Mouse (Mus musculus) embryo, embryonic 9.5 days (tissue): ENCODE measurements around the gene Lbx1.

Experiments used
- DNase-seq: peaks from one replicate; pipeline ENCODE4 v3.0.0-alpha.2; 2017; ENCODE audit errors: extremely low spot score

The Lbx1 gene

DNA sequence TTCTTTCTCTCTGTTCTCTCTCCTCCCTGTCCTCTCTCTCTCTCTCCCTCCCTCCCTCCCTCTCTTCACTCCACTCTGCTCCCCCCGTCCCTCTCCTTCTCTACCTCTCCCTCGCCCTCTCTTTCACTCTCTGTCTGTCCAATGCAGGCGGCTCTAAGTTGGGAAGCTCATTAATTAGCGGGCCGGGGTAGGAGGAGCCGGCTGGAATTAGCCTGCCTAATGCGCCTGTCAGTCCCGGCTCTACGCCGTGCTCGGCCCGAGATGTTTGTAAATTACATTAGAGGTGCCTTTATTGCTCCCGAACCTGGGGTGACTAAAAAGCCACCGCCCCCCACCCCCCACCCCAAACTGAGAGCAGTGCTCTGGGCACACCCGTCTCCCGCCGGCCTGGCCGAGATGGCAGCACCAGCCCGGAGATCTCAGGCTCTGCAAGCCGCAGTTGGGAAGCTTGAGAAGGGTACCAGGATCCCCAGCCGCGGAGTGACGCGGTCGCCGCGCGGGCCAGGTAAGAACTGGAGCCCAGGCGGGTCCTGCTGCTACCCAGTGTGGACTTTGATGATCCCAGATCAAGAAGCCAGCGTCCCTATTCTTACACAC lies at the start of gene Lbx1:
Gene Lbx1, minus strand, starts transcription at position 47 of the 597 bp plus-strand sequence.
- DNase-seq = peak; percentile 46

DNA sequence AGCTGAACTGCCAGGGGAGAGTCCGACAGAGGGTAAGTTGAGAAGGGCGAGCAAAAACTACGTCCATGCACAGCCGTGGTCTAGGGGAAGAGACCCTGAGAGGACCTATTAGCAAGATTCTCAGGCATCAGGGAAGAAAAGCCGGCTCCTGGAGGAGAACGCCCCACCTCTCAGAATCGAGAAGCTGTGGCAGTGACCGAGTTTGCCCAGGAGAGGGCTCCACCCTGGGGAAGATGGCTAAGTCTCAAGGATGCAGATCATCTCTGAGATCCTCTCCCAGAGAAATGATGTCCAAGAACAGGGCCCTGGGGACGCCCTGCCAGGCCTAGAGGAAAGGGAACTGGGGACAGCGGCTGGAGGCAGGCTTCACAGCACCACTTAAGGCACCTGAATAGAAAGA lies 47.7 kb upstream of the Lbx1 start:
- peak; percentile 71 for DNase-seq

- no peak for DNase-seq
Observed at GRCm38 (mm10) chr19:45276196-45276595, 40.6 kb upstream of the Lbx1 start.

DNA sequence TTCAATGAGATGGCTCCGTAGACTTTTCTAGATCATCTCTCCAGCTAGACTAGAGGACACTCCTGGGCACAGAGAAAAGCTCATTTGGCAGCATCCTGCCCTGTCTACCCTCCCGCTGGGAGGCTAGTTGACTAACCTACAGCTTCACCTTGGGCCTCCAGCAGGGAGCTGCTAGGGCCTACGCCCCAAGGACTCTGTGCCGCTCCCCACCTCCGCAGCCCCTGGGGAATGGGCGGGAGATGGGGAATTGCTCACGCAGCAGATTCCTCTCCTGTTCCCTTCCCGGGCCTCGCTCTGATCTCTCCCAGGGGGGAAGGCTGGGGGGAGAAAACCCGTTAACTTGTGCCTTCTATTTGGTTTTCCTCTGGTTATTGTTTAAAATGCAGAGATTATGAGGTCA lies 36.4 kb upstream of the Lbx1 start:
- no peak for DNase-seq

DNA sequence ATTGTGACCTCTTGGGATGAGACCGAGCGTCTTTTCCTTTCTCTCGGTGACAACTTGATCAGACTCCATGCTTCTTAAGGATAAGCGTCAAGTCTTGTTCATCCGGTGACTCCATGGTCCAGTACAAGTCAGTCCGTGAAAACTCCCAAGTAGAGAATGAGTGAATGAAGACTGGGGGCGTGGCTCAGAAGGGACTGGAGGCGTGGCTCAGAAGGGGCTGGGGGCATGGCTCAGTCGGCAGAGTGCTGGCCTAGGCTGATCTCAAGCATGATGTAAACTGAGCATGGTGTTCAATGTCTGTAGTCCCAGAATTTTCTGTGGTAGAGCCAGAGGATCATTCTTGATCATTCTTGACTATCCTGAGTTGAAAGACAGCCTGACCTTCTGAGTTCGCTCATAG lies 27.4 kb upstream of the Lbx1 start:
- DNase-seq = no peak

DNA sequence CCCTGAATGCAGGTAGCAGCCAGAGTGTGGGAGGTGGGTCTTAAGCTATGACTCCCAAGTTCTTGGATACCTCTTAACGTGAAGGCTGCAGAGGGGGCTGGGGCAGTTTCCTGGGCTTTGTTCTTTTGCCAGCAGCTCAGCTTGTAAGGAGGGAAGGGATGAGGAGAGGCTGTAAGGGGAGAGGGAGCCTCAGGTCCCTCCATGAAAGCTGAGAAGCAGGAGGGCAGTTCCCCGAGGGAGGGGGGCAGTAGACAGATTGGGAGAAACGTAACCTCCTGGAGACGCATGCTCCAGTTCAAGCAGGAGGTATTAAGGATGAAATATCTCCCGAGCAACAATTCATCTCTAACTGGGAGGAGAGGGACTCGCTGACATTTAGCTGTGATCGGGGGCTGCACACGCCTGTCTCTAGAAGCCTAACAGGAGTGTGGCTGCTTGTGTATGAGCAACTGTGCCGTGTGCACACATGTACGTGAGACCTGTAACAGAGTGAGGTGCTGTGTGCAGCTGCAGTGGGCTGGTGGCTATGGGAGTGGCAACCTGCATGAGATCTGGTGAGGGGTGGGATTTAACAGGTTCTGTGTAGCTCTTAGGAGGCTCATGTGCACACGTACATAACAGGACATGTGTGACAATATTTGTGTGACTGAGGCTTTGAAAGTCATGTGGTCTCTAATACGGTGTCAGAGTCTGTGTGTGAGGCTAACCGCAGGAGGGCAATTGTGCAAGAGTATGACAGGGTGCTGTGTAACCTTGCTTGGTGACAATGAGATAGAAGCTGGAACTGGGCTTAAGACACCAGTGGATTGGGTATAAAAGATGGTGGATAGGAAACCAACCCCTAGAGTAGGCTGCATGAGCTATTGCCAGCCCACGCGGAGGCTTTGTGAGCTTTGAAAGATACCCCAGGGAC lies 22.1 kb upstream of the Lbx1 start:
- DNase-seq = no peak

- DNase-seq = no peak
Observed at GRCm38 (mm10) chr19:45254806-45255205, 19.2 kb upstream of the Lbx1 start.

DNA sequence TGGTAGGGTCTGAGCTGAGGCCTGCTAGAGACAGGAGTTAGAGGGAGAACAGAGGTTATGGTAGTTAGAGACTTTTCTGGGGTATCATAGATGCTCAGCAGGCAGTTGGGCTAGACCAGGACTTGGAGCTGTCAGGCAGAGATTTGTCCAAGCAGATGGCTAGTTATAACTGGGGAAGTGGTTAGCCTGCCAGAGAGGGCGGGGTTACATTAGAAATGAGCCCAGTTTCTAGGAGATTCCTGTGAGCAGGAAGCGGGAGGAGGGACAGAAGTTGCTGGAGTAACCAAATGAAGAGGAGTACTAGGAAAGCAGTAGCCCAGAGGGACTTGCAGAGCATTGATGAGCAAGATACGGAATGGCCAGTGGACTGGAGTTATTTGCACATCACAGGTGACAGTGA lies 16.8 kb upstream of the Lbx1 start:
- DNase-seq = no peak

- no peak for DNase-seq
Observed at GRCm38 (mm10) chr19:45248691-45249090, 13.1 kb upstream of the Lbx1 start.

DNA sequence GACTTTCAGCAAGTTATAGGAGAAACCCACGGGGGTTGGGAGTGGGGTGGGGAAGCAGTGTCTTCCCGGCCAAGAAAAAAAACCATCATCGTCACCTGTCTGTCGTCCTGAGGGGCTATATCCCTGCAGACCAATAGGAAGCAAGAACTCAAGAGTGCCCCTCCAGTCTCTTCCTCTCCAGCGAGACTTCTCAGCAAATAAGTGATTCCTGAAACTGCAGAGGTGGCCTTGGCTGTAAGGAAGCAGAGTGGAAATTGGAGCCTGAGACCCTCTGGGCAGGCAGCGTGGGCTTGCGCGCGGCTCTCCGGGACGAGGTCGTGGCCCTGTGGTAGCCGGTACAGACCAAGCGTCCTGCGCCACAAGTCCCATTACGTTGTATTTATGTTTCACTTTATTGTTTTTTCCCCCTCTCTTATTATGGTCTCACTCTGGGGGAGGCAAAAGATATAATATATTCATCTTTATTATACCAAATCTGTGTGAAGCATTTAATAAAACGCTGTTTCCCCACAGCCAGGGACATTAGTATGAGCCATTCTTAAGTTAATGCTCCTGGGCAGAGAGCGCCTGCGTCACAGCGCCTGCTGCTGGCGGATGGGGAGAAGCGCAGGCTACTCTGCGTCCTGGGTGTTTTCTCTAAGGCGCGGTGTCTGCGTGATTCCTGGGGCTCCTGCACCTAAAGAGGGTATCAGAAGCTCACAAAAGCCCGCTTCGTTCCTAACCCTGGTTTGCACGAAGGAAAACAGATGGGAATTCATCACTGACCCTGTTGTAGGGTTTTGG lies 8.5 kb upstream of the Lbx1 start:
- DNase-seq = peak; percentile 58

GRCm38 (mm10) chr19:45243264-45243602 lies 7.6 kb upstream of the Lbx1 start:
- DNase-seq = peak; percentile 9

- DNase-seq = peak; percentile 50
Observed at GRCm38 (mm10) chr19:45242348-45243263, 7.0 kb upstream of the Lbx1 start.

GRCm38 (mm10) chr19:45242017-45242347 lies 6.4 kb upstream of the Lbx1 start:
- DNase-seq = peak; percentile 17

DNA sequence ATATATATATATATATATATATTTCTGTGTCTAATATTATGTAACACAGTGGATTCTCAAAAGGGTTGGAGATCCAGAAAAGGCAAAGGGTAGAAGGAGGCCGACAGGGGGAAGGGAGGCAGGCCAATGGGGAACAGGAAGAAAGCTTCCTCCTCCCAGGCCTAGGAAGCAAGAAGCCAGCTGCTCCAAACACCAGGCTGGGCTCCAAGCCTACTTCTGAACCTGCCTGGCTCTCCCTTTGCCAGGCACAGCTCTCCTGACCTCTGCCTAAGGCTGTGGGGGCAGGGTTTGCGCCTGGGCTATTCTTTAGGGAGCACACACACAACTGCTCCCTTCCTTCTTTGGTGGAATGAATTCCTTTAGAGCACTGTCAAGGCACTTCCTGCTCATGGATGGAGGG lies 4.4 kb upstream of the Lbx1 start:
- DNase-seq = no peak

GRCm38 (mm10) chr19:45239191-45239590 lies 3.6 kb upstream of the Lbx1 start:
- DNase-seq = no peak

DNA sequence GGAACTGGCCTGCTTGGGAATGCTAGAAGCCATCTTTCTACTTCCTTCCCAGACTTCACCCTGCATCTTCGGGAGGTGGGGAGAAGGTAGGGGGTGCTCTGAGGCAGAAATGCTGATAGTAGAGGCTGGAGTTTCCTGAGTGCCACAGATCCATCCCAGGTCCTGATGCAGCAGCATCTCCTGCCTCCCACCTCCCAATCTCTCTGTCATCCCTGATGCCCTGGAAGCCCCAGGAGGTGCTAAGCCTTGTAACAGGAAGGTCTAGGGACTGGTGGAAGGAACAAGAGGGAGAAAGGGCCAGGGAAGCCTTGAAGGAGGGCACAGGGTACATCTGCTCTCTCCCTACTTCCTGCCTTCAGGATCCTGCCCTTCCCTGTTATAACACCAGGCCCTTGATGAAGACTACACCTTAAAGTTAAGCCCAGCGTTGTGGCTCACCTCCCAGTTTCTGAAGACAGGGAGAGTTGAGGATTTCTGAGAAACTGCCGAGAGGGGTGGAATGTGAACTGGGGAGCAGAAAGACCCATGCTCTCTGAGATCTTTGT lies 2.1 kb upstream of the Lbx1 start:
- DNase-seq = no peak

DNA sequence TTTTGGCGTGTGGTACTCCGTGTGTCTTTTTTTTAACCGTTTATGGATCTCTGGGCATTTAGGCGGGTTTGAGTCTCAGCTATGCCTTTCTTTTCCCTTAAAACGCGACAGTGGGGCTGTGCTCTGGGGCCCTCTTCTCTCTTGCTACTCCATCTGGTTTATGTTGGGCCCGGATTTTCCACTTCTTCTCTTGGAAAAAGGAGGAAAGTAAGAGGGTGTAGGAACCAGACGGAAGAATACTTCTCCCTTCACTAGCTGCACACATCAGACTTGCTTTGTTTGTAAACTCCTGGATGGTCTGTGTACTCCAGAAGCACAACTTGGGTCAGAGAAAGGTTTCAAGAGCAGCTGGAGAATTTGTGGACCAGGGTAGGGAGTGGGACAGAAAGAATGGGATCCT lies 1.5 kb upstream of the Lbx1 start:
- DNase-seq = peak; percentile 26

DNA sequence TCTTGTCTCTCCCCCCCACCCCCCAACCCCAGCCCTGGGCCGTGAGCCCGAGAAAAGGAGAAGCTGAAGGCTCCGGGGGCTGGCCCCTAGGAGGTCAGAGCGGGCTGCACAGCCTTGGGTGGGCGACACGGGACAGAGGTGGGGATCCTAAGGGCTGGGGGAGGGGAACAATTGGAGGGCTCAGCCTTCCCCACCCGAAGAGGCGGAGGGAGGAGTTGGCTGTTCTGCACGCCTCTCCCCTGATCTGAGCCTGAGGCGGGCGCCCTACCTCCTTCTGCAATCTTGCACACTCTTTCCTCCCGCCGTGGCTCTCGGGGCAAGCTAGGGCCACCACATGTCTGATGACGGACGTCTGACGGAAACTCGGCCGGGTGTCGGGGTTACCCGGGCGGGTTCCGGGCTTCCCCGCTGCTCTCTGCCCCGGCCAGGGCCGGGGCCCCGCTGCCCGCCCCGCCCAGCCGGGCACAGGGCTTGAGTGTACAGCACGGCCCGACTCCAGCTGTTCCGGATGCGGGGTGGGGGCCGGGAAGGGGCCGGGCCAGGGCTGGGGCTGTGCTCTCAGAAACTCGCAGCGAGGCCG lies 841 bp upstream of the Lbx1 start:
- DNase-seq = peak; percentile 69

DNA sequence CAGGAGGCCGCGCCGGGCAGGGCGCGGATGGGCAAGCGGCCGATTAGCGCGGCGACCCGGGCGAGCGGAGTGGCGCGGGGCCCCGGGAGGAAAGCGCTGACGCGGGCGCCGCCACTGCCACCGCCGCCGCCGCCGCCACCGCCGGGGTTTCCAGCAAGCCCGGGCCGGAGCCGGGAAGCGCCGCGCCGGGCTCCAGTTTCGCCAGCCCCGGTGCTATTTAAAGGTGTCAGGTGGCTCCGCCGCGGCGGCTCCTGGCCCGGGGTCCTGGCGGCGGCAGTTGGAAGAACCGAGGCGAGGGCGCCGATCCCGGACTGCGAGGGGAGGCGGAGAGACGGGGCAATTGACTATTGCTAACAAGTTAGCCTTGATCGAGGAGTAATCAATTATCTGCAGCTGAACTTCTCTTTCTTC lies 276 bp downstream of the Lbx1 start:
- no peak for DNase-seq

GRCm38 (mm10) chr19:45234771-45235231 lies 811 bp downstream of the Lbx1 start:
- DNase-seq = peak; percentile 59
